In the genomic region with DNA sequence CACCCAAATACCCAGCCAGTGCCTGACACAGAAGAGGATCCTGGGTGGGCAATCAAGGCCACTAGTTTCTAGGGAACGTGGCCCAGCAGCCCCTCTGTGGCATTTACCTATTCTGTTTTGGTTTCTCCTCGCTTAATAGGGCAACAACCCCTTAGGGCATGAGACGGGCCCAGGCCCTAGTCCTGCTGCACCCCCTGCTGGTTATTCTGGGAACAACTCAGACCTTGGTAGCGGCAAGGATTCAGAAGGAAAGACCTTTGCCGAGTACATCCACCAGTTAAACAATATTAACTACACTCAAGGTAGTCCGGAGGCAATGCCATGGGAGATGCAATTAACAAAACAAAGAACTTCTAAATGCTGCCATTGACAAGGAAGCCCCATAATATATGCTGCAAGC, we compare ENCODE assay signal across 9 mouse cellular contexts. TPM values are rescaled to one million over a fixed set of nuclear protein-coding genes. Genes with fewer than 3 reads are reported as not detected.
DNase-seq lines count a peak whose midpoint lies in the region; TF ChIP-seq lines count a peak whose summit lies in the region.
"Had no signal": no experiment of that assay in that cellular context is flagged by ENCODE, and none has a peak within 500 bp of the region (broad histone marks: within the 10 kb centered on the region; RNA-seq: fewer than 3 reads in every experiment).

No protein-coding gene starts in this region.

- H3K27me3 ChIP-seq in embryonic facial prominence, embryonic 10.5 days (replicated peaks; ENCODE audit: low read depth, poor library complexity, severe bottlenecking) = no peaks in the 10 kb centered on the region
- H3K27me3 ChIP-seq: embryonic facial prominence, embryonic 12.5 days had no signal

- no peaks in the 10 kb centered on the region for H3K4me1 ChIP-seq in embryonic facial prominence, embryonic 10.5 days
- no peaks in the 10 kb centered on the region for H3K4me1 ChIP-seq in lung, adult 2 months (ENCODE audit: control insufficient read depth, insufficient read depth, low read length)
- H3K4me1 ChIP-seq: embryonic facial prominence, embryonic 12.5 days had no signal

- TF ChIP-seq CTCF in lung, adult 2 months (IDR thresholded peaks at IDR 0.05; ENCODE audit: insufficient read depth, low read length) = peak; percentile 75

- DNase-seq in CD4-positive helper T cell, adult 2 months (ENCODE audit: low read depth, low spot score) = peak; percentile 25
- peak; percentile 86 for DNase-seq in adrenal gland, postnatal 14 days
- peak; percentile 78 for DNase-seq in embryonic facial prominence, embryonic 10.5 days (ENCODE audit: low spot score)
- peak; percentile 84 for DNase-seq in heart, postnatal 4 days
- peak; percentile 83 for DNase-seq in layer of hippocampus, adult 11-12 months (ENCODE audit: low spot score)
- DNase-seq in lung, adult 2 months = peak; percentile 77
- DNase-seq in ovary, postnatal 14 days (ENCODE audit: low spot score) = peak; percentile 74
- peak; percentile 71 for DNase-seq in thymus, postnatal 14 days

- H3K9me3 ChIP-seq in embryonic facial prominence, embryonic 10.5 days = no peaks in the 10 kb centered on the region
- H3K9me3 ChIP-seq: embryonic facial prominence, embryonic 12.5 days had no signal

- no peak for TF ChIP-seq POLR2A in lung, adult 2 months (IDR thresholded peaks at IDR 0.05; ENCODE audit: borderline replicate concordance, extremely low read depth, low read depth, low read length)

- H3K27ac ChIP-seq in embryonic facial prominence, embryonic 10.5 days (replicated peaks) = no peak overlapping the region
- H3K27ac ChIP-seq: embryonic facial prominence, embryonic 12.5 days had no signal

- 16% methylated on average over 6 of the region's 6 CpGs for WGBS in embryonic facial prominence, embryonic 10.5 days
- 11% methylated on average over 6 of the region's 6 CpGs for WGBS in lung, adult 2 months

- H3K4me3 ChIP-seq in embryonic facial prominence, embryonic 10.5 days = no peak overlapping the region
- H3K4me3 ChIP-seq in lung, adult 2 months (replicated peaks; ENCODE audit: extremely low read depth, low read depth, low read length) = no peak overlapping the region
- H3K4me3 ChIP-seq: embryonic facial prominence, embryonic 12.5 days had no signal

- H3K36me3 ChIP-seq in embryonic facial prominence, embryonic 10.5 days (replicated peaks) = no peaks in the 10 kb centered on the region
- H3K36me3 ChIP-seq: embryonic facial prominence, embryonic 12.5 days had no signal

RNA-seq across cellular contexts. Expression of gene Rsph14, which starts 11.2 kb away (rescaled TPM):
- total RNA-seq in adrenal gland, postnatal 14 days (2021) = 0.52 and 0.53 TPM in 2 replicates
- not detected in 2 replicates for polyA plus RNA-seq in embryonic facial prominence, embryonic 10.5 days (2016; fragmentation: Nextera tagmentation; extraction: Ambion mirVana)
- total RNA-seq in heart, postnatal 4 days (2021) = not detected
- 3.3 and 6.1 TPM in 2 replicates for polyA plus RNA-seq in lung, adult 2 months (2012; rRNA removed)
- polyA plus RNA-seq: embryonic facial prominence, embryonic 12.5 days had no signal

RNA-seq across cellular contexts. Expression of gene Rab36, which starts 15.7 kb away (rescaled TPM):
- total RNA-seq in adrenal gland, postnatal 14 days (2021) = 9.7 and 13.7 TPM in 2 replicates
- 10.5 and 13.1 TPM in 2 replicates for polyA plus RNA-seq in embryonic facial prominence, embryonic 10.5 days (2016; fragmentation: Nextera tagmentation; extraction: Ambion mirVana)
- 1 to 10 TPM; 1.7 to 1.8 TPM for total RNA-seq in heart, postnatal 4 days (2021)
- polyA plus RNA-seq in lung, adult 2 months (2012; rRNA removed) = 13.4 and 19.3 TPM in 2 replicates

RNA-seq across cellular contexts. Expression of gene Bcr, which starts 39.3 kb away (rescaled TPM):
- total RNA-seq in adrenal gland, postnatal 14 days (2021) = 26.3 and 27.1 TPM in 2 replicates
- 8.1 and 9.1 TPM in 2 replicates for polyA plus RNA-seq in embryonic facial prominence, embryonic 10.5 days (2016; fragmentation: Nextera tagmentation; extraction: Ambion mirVana)
- total RNA-seq in heart, postnatal 4 days (2021) = 10 to 100 TPM; 15.5 to 16.4 TPM
- 51.8 and 51.9 TPM in 2 replicates for polyA plus RNA-seq in lung, adult 2 months (2012; rRNA removed)

RNA-seq across cellular contexts. Expression of gene Gnaz, which starts 54.2 kb away (rescaled TPM):
- 2.5 and 3.2 TPM in 2 replicates for total RNA-seq in adrenal gland, postnatal 14 days (2021)
- 5.1 TPM in 2 replicates for polyA plus RNA-seq in embryonic facial prominence, embryonic 10.5 days (2016; fragmentation: Nextera tagmentation; extraction: Ambion mirVana)
- 1 to 10 TPM in 1 of 2 experiments, under 1 TPM in 1; 0.83 to 1.4 TPM for total RNA-seq in heart, postnatal 4 days (2021)
- polyA plus RNA-seq in lung, adult 2 months (2012; rRNA removed) = 3.0 and 4.6 TPM in 2 replicates

Comparison
In these comparisons a context has a peak if more than half of its experiments do, and no peak if none do; other contexts are left out.
1. DNase-seq: peak in every context shown above with its lines; median percentile 86 in adrenal gland, postnatal 14 days; 84 in heart, postnatal 4 days; 83 in layer of hippocampus, adult 11-12 months; 78 in embryonic facial prominence, embryonic 10.5 days; 77 in lung, adult 2 months; 74 in ovary, postnatal 14 days; 71 in thymus, postnatal 14 days; 25 in CD4-positive helper T cell, adult 2 months.